12 mouse cellular contexts compared by ENCODE assay signal in genomic region chr11:118168714-118169113, GRCm38 (mm10).
"Had no signal": no experiment of that assay in that cellular context is flagged by ENCODE, and none has a peak within 500 bp of the region (broad histone marks: within the 10 kb centered on the region; RNA-seq: fewer than 3 reads in every experiment).

No protein-coding gene starts in this region.

- H3K4me1 ChIP-seq: liver, embryonic 15.5 days; midbrain, embryonic 10.5 days; neural tube, embryonic 12.5 days had no signal

- H3K27me3 ChIP-seq: liver, embryonic 15.5 days; neural tube, embryonic 12.5 days had no signal

- DNase-seq: kidney, postnatal 10 days; kidney, postnatal 4 days; lung, adult 2 months; lung, postnatal 4 days; midbrain, embryonic 14.5 days; thymus, postnatal 4 days had no signal

- H3K4me3 ChIP-seq: left cerebral cortex, adult 2 months; liver, embryonic 15.5 days; midbrain, embryonic 10.5 days; myocyte; neural tube, embryonic 12.5 days had no signal

- H3K27ac ChIP-seq: left cerebral cortex, adult 2 months; liver, embryonic 15.5 days; midbrain, embryonic 10.5 days; neural tube, embryonic 12.5 days; stomach, postnatal 0 days had no signal
